Mouse (Mus musculus): Measurements from ENCODE around the gene Slfn2. TPM values are rescaled to one million over a fixed set of nuclear protein-coding genes. Genes with fewer than 3 reads are reported as not detected.
A peak's percentile ranks its signal among the peaks of the same experiment; 100 is the strongest.

Gene Slfn2
- polyA plus RNA-seq, 1 experiment from 2014 or later: 1.4 TPM

DNA sequence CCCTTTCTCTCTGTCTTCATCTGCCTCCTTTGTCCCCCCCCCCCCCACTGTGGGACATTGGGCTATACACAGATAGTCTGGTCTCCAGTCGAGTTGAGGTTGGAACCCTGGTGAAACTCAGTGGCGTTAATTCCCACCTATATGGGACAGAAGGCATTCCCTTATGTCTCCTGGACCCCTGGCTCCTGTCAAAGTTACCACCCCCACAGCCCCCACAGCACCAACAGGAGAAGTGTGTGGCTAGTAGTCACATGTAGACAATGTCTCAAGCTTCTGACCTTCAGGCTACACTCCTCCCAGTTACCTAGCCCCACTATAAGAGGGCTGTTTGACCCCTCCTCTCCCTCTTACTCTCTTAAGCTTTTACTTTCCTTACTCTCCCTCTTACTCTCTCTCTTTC, 19.2 kb downstream of the Slfn2 start:
- H3K4me3 ChIP-seq (ENCODE audit: low read depth, low read length): no peak overlapping the region
- no peaks in the 10 kb centered on the region for H3K4me1 ChIP-seq (ENCODE audit: control insufficient read depth, insufficient read depth, low read length)
- H3K36me3 ChIP-seq (ENCODE audit: control insufficient read depth, insufficient read depth, low read length): no peaks in the 10 kb centered on the region
- H3K9me3 ChIP-seq (replicated peaks; ENCODE audit: control insufficient read depth, low read length): no peaks in the 10 kb centered on the region
- DNase-seq (ENCODE audit: low spot score): no peak
- H3K27ac ChIP-seq (ENCODE audit: low read depth, low read length): no peak overlapping the region
- WGBS: 73% methylated on average over 2 of the region's 2 CpGs
- no peak for ATAC-seq
- no peaks in the 10 kb centered on the region for H3K27me3 ChIP-seq (replicated peaks; ENCODE audit: control insufficient read depth, insufficient read depth, low read length)
- no peak overlapping the region for H3K4me2 ChIP-seq (ENCODE audit: low read length)
- H3K9ac ChIP-seq (ENCODE audit: low read length): no peak overlapping the region

DNA sequence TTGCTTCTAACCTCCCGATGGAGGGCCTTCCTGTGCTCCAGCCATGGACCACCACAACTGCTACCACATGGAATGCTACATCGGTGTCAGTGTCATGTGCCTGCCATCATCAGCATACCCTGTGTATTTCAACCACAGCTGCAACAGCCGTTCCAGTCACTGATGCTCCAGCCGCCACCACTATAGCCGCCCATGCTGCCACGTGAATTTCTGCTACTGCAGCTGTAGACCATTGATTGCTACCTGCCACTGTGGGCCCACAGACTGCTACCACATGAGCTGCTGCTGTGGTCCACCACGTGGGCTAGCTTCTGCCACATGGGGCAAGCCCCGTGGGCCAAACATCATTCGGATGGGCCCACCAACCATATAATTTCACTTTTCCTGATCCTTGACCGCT, 19.8 kb downstream of the Slfn2 start:
- Histone ChIP-seq H3K4me1 (ENCODE audit: control insufficient read depth, insufficient read depth, low read length) (no peaks in the 10 kb centered on the region), H3K9ac (ENCODE audit: low read length) (no peak overlapping the region), H3K27me3 (replicated peaks; ENCODE audit: control insufficient read depth, insufficient read depth, low read length) (no peaks in the 10 kb centered on the region), H3K27ac (ENCODE audit: low read depth, low read length) (no peak overlapping the region), H3K4me2 (ENCODE audit: low read length) (no peak overlapping the region), H3K36me3 (ENCODE audit: control insufficient read depth, insufficient read depth, low read length) (no peaks in the 10 kb centered on the region), H3K4me3 (ENCODE audit: low read depth, low read length) (no peak overlapping the region), H3K9me3 (replicated peaks; ENCODE audit: control insufficient read depth, low read length) (no peaks in the 10 kb centered on the region)
- ATAC-seq (no peak), DNase-seq (ENCODE audit: low spot score) (no peak)
- WGBS: 87% methylated on average over 10 of the region's 10 CpGs

DNA sequence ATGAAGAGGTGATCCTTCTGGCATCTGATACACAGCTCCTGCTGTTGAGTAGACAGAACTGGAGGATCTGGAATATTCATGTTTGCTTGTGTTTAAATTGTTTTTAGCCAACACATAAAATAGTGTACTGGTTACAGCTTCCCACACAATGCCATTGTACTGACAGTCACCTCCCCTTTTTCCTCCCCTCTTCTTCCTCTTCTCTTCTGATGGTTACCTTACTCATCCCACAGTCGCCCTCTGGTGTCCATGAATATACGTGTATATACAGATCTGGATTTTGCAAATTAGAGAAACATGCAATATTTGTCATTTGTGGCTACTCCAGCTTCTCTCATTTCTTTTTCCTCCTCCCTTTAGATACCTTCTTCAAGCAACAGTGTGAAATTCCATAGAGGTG, 50.2 kb downstream of the Slfn2 start:
- Histone ChIP-seq H3K27me3 (replicated peaks; ENCODE audit: control insufficient read depth, insufficient read depth, low read length) (no peaks in the 10 kb centered on the region), H3K9ac (ENCODE audit: low read length) (no peak overlapping the region), H3K27ac (ENCODE audit: low read depth, low read length) (no peak overlapping the region), H3K4me2 (ENCODE audit: low read length) (no peak overlapping the region), H3K4me3 (ENCODE audit: low read depth, low read length) (no peak overlapping the region), H3K36me3 (ENCODE audit: control insufficient read depth, insufficient read depth, low read length) (no peaks in the 10 kb centered on the region), H3K9me3 (replicated peaks; ENCODE audit: control insufficient read depth, low read length) (no peaks in the 10 kb centered on the region), H3K4me1 (ENCODE audit: control insufficient read depth, insufficient read depth, low read length) (no peaks in the 10 kb centered on the region)
- 47% methylated on average over 2 of the region's 2 CpGs for whole genome bisulfite sequencing
- ATAC-seq: no peak
- DNase-seq (ENCODE audit: low spot score): peak; percentile 19

DNA sequence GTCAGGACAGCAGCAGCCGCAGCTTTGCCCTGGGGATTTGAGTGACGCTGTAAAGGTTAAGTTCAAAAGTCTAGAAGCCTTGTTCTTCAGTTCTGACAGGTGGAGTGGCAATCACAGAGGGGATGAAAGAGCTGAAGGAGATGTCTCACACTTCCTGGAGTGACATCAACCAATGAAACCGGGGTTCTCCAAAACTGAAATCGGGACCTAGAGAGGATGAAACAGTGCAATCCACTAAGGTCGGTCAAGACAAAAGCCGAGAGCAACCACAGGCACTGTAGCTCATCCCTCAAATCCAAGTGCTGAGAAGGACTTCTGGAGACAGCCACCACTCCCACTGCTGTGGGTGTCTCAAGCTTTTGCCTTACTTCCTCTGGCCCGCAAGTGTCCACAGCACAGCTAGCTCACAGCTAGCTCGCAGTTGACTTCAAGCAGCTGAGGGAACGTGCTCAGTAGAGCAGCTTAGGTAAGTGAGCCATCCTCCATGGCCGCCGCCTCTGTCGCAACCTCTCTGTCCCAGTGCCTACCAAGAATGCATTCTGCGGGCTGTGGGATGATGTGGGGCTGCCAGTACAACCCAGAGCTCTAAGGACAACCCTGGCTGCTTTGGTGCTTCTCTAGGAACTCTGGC, 51.8 kb downstream of the Slfn2 start, which contains the start of gene Slfn1:
Gene Slfn1 (plus strand): TSS at position 253 of the 631 bp plus-strand sequence.
- Histone ChIP-seq H3K36me3 (ENCODE audit: control insufficient read depth, insufficient read depth, low read length) (no peaks in the 10 kb centered on the region), H3K27me3 (replicated peaks; ENCODE audit: control insufficient read depth, insufficient read depth, low read length) (no peaks in the 10 kb centered on the region), H3K4me1 (ENCODE audit: control insufficient read depth, insufficient read depth, low read length) (no peaks in the 10 kb centered on the region), H3K9me3 (replicated peaks; ENCODE audit: control insufficient read depth, low read length) (no peaks in the 10 kb centered on the region), H3K9ac (ENCODE audit: low read length) (no peak within 1 kb of the TSS), H3K4me3 (ENCODE audit: low read depth, low read length) (no peak within 1 kb of the TSS), H3K4me2 (ENCODE audit: low read length) (no peak within 1 kb of the TSS), H3K27ac (ENCODE audit: low read depth, low read length) (no peak within 1 kb of the TSS)
- DNase-seq (ENCODE audit: low spot score) (no peak), ATAC-seq (no peak)
- 90% methylated on average over 13 of the region's 13 CpGs for WGBS

DNA sequence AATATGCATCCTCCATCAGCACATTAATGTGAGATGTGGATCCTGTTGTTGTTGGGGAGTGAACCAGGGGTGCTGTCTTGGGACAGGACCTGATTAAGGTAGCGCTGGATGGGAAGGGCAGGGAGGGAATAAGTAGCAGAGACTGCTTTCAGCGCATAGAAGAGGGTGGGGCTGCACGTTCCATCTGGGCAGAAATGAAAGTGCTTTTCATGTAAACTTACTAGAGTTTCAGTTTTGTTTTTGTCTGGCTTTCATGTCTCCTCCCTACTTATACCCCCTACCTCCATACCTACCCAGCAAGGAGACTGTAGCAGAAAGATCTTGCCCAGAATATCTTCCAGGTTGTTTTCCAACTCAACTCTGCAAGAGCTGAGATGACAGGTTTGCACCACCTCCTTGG, 53.1 kb downstream of the Slfn2 start:
- no peaks in the 10 kb centered on the region for H3K4me1 ChIP-seq (ENCODE audit: control insufficient read depth, insufficient read depth, low read length)
- no peak overlapping the region for H3K4me2 ChIP-seq (ENCODE audit: low read length)
- no peaks in the 10 kb centered on the region for H3K36me3 ChIP-seq (ENCODE audit: control insufficient read depth, insufficient read depth, low read length)
- WGBS: 54% methylated on average over 3 of the region's 3 CpGs
- H3K9me3 ChIP-seq (replicated peaks; ENCODE audit: control insufficient read depth, low read length): no peaks in the 10 kb centered on the region
- no peak for ATAC-seq
- no peak overlapping the region for H3K27ac ChIP-seq (ENCODE audit: low read depth, low read length)
- no peak overlapping the region for H3K9ac ChIP-seq (ENCODE audit: low read length)
- H3K27me3 ChIP-seq (replicated peaks; ENCODE audit: control insufficient read depth, insufficient read depth, low read length): no peaks in the 10 kb centered on the region
- DNase-seq (ENCODE audit: low spot score): no peak
- H3K4me3 ChIP-seq (ENCODE audit: low read depth, low read length): no peak overlapping the region

Small RNA genes lying within 50 kb of the gene (microRNA-seq; reads per million reads assigned to microRNA genes)
- gene Gm27598: not detected

Other genes with a start within 250 kb of the Slfn2 start
- gene Rffl, start 193.9 kb upstream of the Slfn2 start, polyA plus RNA-seq (2014; fragmentation: Nextera tagmentation; extraction: Ambion mirVana): 8.4 and 9.8 TPM in 2 replicates
- gene Rad51d, start 174.5 kb upstream of the Slfn2 start, polyA plus RNA-seq (2014; fragmentation: Nextera tagmentation; extraction: Ambion mirVana): 14.2 and 16.8 TPM in 2 replicates
- gene Fndc8, start 173.0 kb upstream of the Slfn2 start, polyA plus RNA-seq (2014; fragmentation: Nextera tagmentation; extraction: Ambion mirVana): 0.18 and 0.48 TPM in 2 replicates
- gene Nle1, start 156.7 kb upstream of the Slfn2 start, polyA plus RNA-seq (2014; fragmentation: Nextera tagmentation; extraction: Ambion mirVana): 23.4 and 25.7 TPM in 2 replicates
- gene Unc45b, start 154.6 kb upstream of the Slfn2 start, polyA plus RNA-seq (2014; fragmentation: Nextera tagmentation; extraction: Ambion mirVana): 0.38 and 1.1 TPM in 2 replicates
- 0.41 and 0.52 TPM in 2 replicates for gene Slfn5, start 113.8 kb upstream of the Slfn2 start, polyA plus RNA-seq (2014; fragmentation: Nextera tagmentation; extraction: Ambion mirVana)
- gene Slfn9, start 73.3 kb upstream of the Slfn2 start, polyA plus RNA-seq (2014; fragmentation: Nextera tagmentation; extraction: Ambion mirVana): 5.1 and 5.9 TPM in 2 replicates
- 0.13 and 0.30 TPM in 2 replicates for gene Slfn8, start 44.3 kb upstream of the Slfn2 start, polyA plus RNA-seq (2014; fragmentation: Nextera tagmentation; extraction: Ambion mirVana)
- not detected in 2 replicates for gene Slfn1, start 51.7 kb downstream of the Slfn2 start, polyA plus RNA-seq (2014; fragmentation: Nextera tagmentation; extraction: Ambion mirVana)
- not detected in 2 replicates for gene Slfn4, start 110.1 kb downstream of the Slfn2 start, polyA plus RNA-seq (2014; fragmentation: Nextera tagmentation; extraction: Ambion mirVana)
- 0.25 and 0.28 TPM in 2 replicates for gene Slfn3, start 126.2 kb downstream of the Slfn2 start, polyA plus RNA-seq (2014; fragmentation: Nextera tagmentation; extraction: Ambion mirVana)
- not detected in 2 replicates for gene Slfn14, start 221.6 kb downstream of the Slfn2 start, polyA plus RNA-seq (2014; fragmentation: Nextera tagmentation; extraction: Ambion mirVana)
- gene Ap2b1, start 233.9 kb downstream of the Slfn2 start, polyA plus RNA-seq (2014; fragmentation: Nextera tagmentation; extraction: Ambion mirVana): 107 and 139 TPM in 2 replicates
- 18.0 and 23.3 TPM in 2 replicates for gene Pex12, start 237.5 kb downstream of the Slfn2 start, polyA plus RNA-seq (2014; fragmentation: Nextera tagmentation; extraction: Ambion mirVana)

Measured in forebrain, embryonic 14.5 days (tissue).